Mouse (Mus musculus) lung, postnatal 0 days (tissue): ENCODE measurements at regions not wholly inside any gene's neighbourhood (a gene's known extent, or its start where the extent isn't known, plus 50 kb on each side); places are given as distances from the start of the nearest gene placed in this dataset.

Source experiments
- CTCF ChIP-seq: IDR thresholded peaks from 2 replicates; pipeline ENCODE4 v1.5.1; 2016; ENCODE audit warnings: antibody characterized with exemption, mild to moderate bottlenecking
- EP300 ChIP-seq: IDR thresholded peaks from 2 replicates; pipeline ENCODE4 v1.6.1; 2016; ENCODE audit warnings: antibody characterized with exemption, mild to moderate bottlenecking, control low read depth

- TF ChIP-seq CTCF (no peak), EP300 (no peak)
Observed at GRCm38 (mm10) chr11:6759578-6759977, 77.9 kb downstream of the Gm11983 start.
